Mouse (Mus musculus): ENCODE measurements around the gene Dapk2. TPM values are rescaled to one million over a fixed set of nuclear protein-coding genes. Genes with fewer than 3 reads are reported as not detected.

The Dapk2 gene
- polyA plus RNA-seq, 1 experiment from 2014 or later: 1.5 TPM

- H3K4me1 ChIP-seq (replicated peaks): no peaks in the 10 kb centered on the region
- H3K4me2 ChIP-seq: no peak overlapping the region
- no peaks in the 10 kb centered on the region for H3K36me3 ChIP-seq
- H3K4me3 ChIP-seq: no peak overlapping the region
- H3K27me3 ChIP-seq: peaks cover 5% of the 10 kb centered on the region; the same call in 1 of the 2 replicates
- no peak overlapping the region for H3K9ac ChIP-seq
- ATAC-seq (ENCODE audit: low FRiP score): no peak
- H3K27ac ChIP-seq: no peak overlapping the region
- WGBS: 94% methylated on average over 6 of the region's 6 CpGs
- H3K9me3 ChIP-seq: no peaks in the 10 kb centered on the region
Observed at GRCm38 (mm10) chr9:66179795-66180194, 21.8 kb downstream of the Dapk2 start.

DNA sequence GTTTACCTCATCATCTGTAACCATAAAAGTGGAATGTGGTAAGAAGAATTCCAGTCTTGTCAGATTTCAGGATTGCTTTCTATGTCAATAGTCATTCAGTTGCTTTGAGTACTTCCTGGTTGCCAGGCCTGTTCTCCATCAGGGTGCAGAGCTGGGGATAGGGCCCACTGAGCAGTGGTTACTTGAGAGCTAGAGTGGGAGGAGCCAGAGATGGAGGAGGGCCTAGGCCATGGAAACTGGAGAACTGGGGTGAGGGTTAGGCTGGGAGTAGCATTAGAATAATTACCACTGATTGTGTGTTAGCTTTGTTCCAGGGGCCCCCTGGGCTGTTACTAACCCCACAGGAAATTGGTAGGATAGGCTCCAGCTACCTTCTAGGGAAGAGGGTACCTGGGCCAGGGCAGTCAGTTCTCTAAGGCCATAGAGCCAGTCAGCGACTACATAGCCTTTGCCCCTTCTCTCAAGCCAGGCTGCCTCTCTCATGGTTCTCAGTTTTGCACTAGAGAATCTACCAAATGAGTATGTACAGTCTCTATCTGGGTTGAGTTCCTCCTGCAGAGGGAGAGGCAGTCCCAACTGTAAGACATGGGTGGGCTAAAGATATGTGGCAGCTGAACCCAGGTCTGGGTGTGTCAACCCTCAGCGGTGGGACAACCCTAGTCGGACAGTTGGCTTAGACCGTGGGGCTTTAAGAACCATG, 23.3 kb downstream of the Dapk2 start:
- Histone ChIP-seq H3K9me3 (no peaks in the 10 kb centered on the region), H3K4me1 (replicated peaks) (peaks cover under 1% of the 10 kb centered on the region), H3K4me3 (no peak overlapping the region), H3K9ac (no peak overlapping the region), H3K27me3 (peaks cover 5% of the 10 kb centered on the region; the same call in 1 of the 2 replicates), H3K27ac (no peak overlapping the region), H3K36me3 (no peaks in the 10 kb centered on the region), H3K4me2 (no peak overlapping the region)
- 73% methylated on average over 4 of the region's 4 CpGs for WGBS
- no peak for ATAC-seq (ENCODE audit: low FRiP score)

DNA sequence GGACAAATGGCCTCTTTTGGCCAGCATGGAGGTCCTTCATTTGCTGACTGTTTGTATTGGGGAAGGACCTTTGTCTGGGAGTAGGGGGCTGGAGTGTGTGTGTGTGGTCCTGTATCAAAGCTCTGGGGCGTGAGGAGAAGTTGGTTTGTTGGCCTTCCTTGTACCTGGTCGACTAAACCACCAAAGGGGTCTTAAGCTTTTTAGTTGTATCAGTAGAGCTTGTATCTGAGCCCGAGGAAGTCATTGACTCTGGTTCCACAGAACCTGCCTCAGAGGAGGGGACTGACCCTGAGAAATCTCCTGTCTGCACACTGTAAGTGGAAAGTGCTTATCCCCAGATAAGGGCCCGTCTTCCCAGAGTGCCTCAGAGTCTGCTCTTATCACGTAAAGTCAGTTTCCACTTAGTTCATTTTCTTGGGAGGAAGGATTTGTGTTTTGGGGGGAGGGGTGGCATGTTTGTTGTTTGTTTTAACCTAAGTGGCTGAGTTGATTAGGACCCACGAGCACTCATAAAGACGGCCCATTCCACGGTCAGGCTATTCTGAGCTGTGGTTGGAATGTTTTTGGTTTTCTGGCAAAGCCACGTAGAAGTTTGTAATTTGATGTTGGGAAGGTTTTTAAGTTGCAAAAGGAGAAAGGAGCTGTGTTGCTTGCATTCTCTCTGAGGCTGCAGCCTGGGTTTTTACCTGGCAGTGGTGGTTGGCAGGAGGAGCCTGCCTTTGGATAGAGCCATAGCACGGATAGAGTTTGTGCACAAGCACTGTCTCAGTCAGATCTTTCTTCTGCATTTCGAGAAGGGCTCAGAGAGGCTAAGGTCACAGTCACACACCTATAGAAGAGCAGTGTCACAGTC, 24.0 kb downstream of the Dapk2 start:
- Histone ChIP-seq H3K27ac (no peak overlapping the region), H3K4me2 (no peak overlapping the region), H3K9ac (no peak overlapping the region), H3K4me3 (no peak overlapping the region), H3K4me1 (replicated peaks) (peaks cover 4% of the 10 kb centered on the region), H3K36me3 (no peaks in the 10 kb centered on the region), H3K9me3 (no peaks in the 10 kb centered on the region), H3K27me3 (peaks cover 5% of the 10 kb centered on the region; the same call in 1 of the 2 replicates)
- 73% methylated on average over 11 of the region's 11 CpGs for WGBS
- ATAC-seq (ENCODE audit: low FRiP score): no peak

GRCm38 (mm10) chr9:66182679-66182993, 24.6 kb downstream of the Dapk2 start:
- Histone ChIP-seq H3K27me3 (peaks cover 5% of the 10 kb centered on the region; the same call in 1 of the 2 replicates), H3K4me2 (no peak overlapping the region), H3K9ac (no peak overlapping the region), H3K27ac (no peak overlapping the region), H3K4me3 (no peak overlapping the region), H3K4me1 (replicated peaks) (peaks cover 4% of the 10 kb centered on the region), H3K9me3 (no peaks in the 10 kb centered on the region), H3K36me3 (no peaks in the 10 kb centered on the region)
- no peak for ATAC-seq (ENCODE audit: low FRiP score)
- WGBS: 92% methylated on average over 3 of the region's 3 CpGs

DNA sequence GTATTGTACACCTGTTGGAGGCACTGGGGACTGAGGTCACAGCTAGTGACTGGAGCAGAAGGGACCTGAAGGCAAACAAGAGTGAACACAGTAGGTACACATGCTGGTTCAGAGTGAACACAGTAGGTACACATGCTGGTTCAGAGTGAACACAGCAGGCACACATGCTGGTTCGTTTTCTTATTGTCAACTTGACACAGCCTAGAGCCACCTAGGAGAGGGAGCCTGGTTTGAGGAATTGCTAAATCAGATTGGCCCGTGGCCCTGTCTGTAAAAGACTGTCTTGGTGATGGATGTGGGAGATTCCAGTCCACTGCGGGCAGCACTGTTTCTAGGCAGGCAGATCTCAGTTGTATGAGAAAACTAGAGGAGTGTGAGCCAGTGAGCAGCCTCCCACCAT, 25.0 kb downstream of the Dapk2 start:
- no peaks in the 10 kb centered on the region for H3K9me3 ChIP-seq
- no peak overlapping the region for H3K4me3 ChIP-seq
- 56% methylated on average over 3 of the region's 3 CpGs for WGBS
- peaks cover 5% of the 10 kb centered on the region; the same call in 1 of the 2 replicates for H3K27me3 ChIP-seq
- H3K4me2 ChIP-seq: no peak overlapping the region
- no peak overlapping the region for H3K9ac ChIP-seq
- no peaks in the 10 kb centered on the region for H3K36me3 ChIP-seq
- peaks cover 4% of the 10 kb centered on the region for H3K4me1 ChIP-seq (replicated peaks)
- H3K27ac ChIP-seq: no peak overlapping the region
- ATAC-seq (ENCODE audit: low FRiP score): no peak

DNA sequence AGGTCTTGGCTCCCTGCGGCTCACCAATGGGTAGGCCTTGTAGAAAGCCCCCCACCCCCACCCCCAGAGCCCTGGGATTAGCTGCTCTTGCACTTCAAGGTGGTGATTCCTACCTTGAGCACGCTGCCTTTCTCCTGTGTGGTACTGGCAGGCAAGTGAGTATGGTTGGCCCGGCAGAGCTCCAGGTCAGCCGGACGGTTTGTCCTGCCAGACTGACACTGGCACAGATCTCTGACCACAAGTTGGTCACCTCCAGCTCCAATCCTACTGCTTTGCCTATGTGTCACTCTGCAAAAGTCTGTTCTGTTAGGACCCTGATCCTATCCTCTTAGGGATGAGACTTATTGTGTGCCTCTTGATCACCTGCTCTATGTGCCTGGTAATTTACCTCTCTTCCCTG, 26.5 kb downstream of the Dapk2 start:
- H3K27ac ChIP-seq: no peak overlapping the region
- peaks cover 4% of the 10 kb centered on the region for H3K4me1 ChIP-seq (replicated peaks)
- no peak for ATAC-seq (ENCODE audit: low FRiP score)
- H3K27me3 ChIP-seq: peaks cover 5% of the 10 kb centered on the region; the same call in 1 of the 2 replicates
- H3K9me3 ChIP-seq: no peaks in the 10 kb centered on the region
- H3K4me3 ChIP-seq: no peak overlapping the region
- no peak overlapping the region for H3K9ac ChIP-seq
- H3K36me3 ChIP-seq: no peaks in the 10 kb centered on the region
- H3K4me2 ChIP-seq: no peak overlapping the region
- 75% methylated on average over 5 of the region's 5 CpGs for WGBS

GRCm38 (mm10) chr9:66186426-66186825, 28.4 kb downstream of the Dapk2 start:
- ATAC-seq (ENCODE audit: low FRiP score): no peak
- no peaks in the 10 kb centered on the region for H3K9me3 ChIP-seq
- no peaks in the 10 kb centered on the region for H3K36me3 ChIP-seq
- H3K4me3 ChIP-seq: no peak overlapping the region
- H3K4me2 ChIP-seq: no peak overlapping the region
- H3K9ac ChIP-seq: no peak overlapping the region
- 10% methylated on average over 6 of the region's 6 CpGs for WGBS
- no peak overlapping the region for H3K27ac ChIP-seq
- peaks cover 4% of the 10 kb centered on the region for H3K4me1 ChIP-seq (replicated peaks)
- peaks cover 5% of the 10 kb centered on the region; the same call in 1 of the 2 replicates for H3K27me3 ChIP-seq

GRCm38 (mm10) chr9:66189026-66189425, 31.0 kb downstream of the Dapk2 start:
- H3K9ac ChIP-seq: no peak overlapping the region
- ATAC-seq (ENCODE audit: low FRiP score): no peak
- H3K27me3 ChIP-seq: peaks cover 5% of the 10 kb centered on the region; the same call in 1 of the 2 replicates
- H3K4me3 ChIP-seq: no peak overlapping the region
- WGBS: 38% methylated on average over 1 of the region's 1 CpGs
- no peak overlapping the region for H3K27ac ChIP-seq
- H3K4me1 ChIP-seq (replicated peaks): peaks cover 4% of the 10 kb centered on the region
- H3K4me2 ChIP-seq: no peak overlapping the region
- H3K9me3 ChIP-seq: no peaks in the 10 kb centered on the region
- no peaks in the 10 kb centered on the region for H3K36me3 ChIP-seq

DNA sequence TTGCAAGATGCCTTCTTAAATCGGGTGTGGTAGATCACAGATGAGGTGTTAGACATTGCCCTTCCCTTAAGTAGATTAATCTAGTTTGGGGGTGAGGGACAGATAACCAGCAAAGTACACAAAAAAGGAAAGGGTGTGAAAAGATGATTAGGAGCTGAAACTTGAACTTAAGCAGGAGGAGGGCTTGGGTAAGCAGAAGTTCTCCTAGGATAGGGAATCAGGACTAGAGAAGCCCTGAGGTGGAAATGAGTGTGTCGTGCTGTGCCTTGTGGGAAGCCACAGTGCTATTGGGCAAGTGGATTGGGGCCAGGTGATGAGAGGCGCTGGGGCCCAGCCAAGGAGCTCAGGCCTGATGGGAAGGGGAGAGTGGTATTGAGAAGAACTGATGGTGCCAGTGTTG, 36.0 kb downstream of the Dapk2 start:
- Histone ChIP-seq H3K4me2 (no peak overlapping the region), H3K27ac (no peak overlapping the region), H3K4me1 (replicated peaks) (no peaks in the 10 kb centered on the region), H3K36me3 (no peaks in the 10 kb centered on the region), H3K4me3 (no peak overlapping the region), H3K27me3 (no peaks in the 10 kb centered on the region), H3K9me3 (no peaks in the 10 kb centered on the region), H3K9ac (no peak overlapping the region)
- no peak for ATAC-seq (ENCODE audit: low FRiP score)
- 79% methylated on average over 3 of the region's 3 CpGs for WGBS

- no peaks in the 10 kb centered on the region for H3K27me3 ChIP-seq
- H3K9ac ChIP-seq: no peak overlapping the region
- H3K36me3 ChIP-seq: no peaks in the 10 kb centered on the region
- no peak overlapping the region for H3K4me3 ChIP-seq
- H3K4me2 ChIP-seq: no peak overlapping the region
- no peaks in the 10 kb centered on the region for H3K9me3 ChIP-seq
- no peaks in the 10 kb centered on the region for H3K4me1 ChIP-seq (replicated peaks)
- WGBS: 65% methylated on average over 3 of the region's 3 CpGs
- ATAC-seq (ENCODE audit: low FRiP score): no peak
- no peak overlapping the region for H3K27ac ChIP-seq
Observed at GRCm38 (mm10) chr9:66196561-66196960, 38.5 kb downstream of the Dapk2 start.

- Histone ChIP-seq H3K4me3 (no peak overlapping the region), H3K36me3 (no peaks in the 10 kb centered on the region), H3K9ac (no peak overlapping the region), H3K27ac (no peak overlapping the region), H3K4me1 (replicated peaks) (no peaks in the 10 kb centered on the region), H3K4me2 (no peak overlapping the region), H3K27me3 (no peaks in the 10 kb centered on the region), H3K9me3 (no peaks in the 10 kb centered on the region)
- 89% methylated on average over 1 of the region's 1 CpGs for WGBS
- ATAC-seq (ENCODE audit: low FRiP score): no peak
Observed at GRCm38 (mm10) chr9:66198533-66198932, 40.5 kb downstream of the Dapk2 start.

DNA sequence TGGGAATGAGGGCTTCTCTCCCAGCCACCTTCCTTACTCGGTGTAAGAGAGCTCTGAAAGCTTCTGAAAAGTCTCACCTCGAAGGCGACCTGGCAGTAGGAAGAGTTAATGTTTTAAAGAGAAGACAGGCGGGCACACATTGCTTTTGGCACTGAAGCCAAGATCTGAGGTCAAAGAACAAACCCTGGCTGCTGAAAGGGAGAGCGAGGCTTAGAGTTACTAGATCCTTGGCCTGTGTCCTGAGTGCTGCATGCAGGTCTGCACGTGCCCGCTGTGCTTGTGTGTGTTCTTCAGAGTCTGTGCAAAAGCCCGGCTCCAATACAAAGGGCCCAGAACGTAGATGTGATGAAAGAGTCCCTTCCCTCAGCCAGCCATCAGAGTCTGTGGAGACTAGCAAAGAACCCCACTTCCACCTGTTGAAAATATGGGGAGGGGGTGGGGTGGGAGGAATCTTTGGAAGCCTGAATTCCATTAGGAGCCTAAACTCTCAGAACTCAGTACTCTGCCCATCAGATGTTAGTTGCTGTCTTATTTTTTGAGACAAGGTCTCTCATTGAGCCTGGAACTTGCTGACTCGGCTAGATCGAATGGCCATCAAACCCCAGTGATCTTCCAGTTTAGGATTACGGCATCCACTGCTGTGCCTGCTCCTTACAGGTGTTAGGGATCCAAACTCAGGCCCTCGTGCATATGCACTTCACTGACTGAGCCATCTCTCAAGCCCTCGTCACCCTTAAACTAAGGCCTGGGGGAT, 41.8 kb downstream of the Dapk2 start:
- Histone ChIP-seq H3K4me3 (no peak overlapping the region), H3K27me3 (no peaks in the 10 kb centered on the region), H3K4me2 (no peak overlapping the region), H3K4me1 (replicated peaks) (no peaks in the 10 kb centered on the region), H3K27ac (no peak overlapping the region), H3K36me3 (no peaks in the 10 kb centered on the region), H3K9me3 (no peaks in the 10 kb centered on the region), H3K9ac (no peak overlapping the region)
- no peak for ATAC-seq (ENCODE audit: low FRiP score)
- WGBS: 84% methylated on average over 14 of the region's 14 CpGs

All from hindbrain, embryonic 13.5 days (tissue).